Mouse (Mus musculus) forebrain, postnatal 0 days (tissue): Measurements from ENCODE around the gene Abcc2. TPM values are rescaled to one million over a fixed set of nuclear protein-coding genes. Genes with fewer than 3 reads are reported as not detected.

ENCODE experiments used
- ATAC-seq: fragments of 200-750 bp; cut with Nextera tagmentation; 2 replicates; pipeline ENCODE4 v1.8.0; 2017; ENCODE audit warnings: mild to moderate bottlenecking, moderate library complexity
- DNase-seq: peaks from one replicate; pipeline ENCODE4 v3.0.0-alpha.2; 2015
- H3K27ac ChIP-seq: fragments of 300-500 bp; sonication (generic); 2 replicates; pipeline ENCODE4 v1.5.1; 2014; ENCODE audit warnings: low read depth, mild to moderate bottlenecking, antibody characterized with exemption, low read length, moderate library complexity, mixed read lengths
- H3K27me3 ChIP-seq: fragments of 300-500 bp; sonication (generic); 2 replicates; pipeline ENCODE4 v1.6.1; 2014; ENCODE audit warnings: mild to moderate bottlenecking, low read length, mixed read lengths; ENCODE audit not compliant: insufficient read depth
- H3K36me3 ChIP-seq: fragments of 300-500 bp; sonication (generic); 2 replicates; pipeline ENCODE4 v1.6.1; 2014; ENCODE audit warnings: mild to moderate bottlenecking, moderate library complexity; ENCODE audit not compliant: insufficient read depth
- H3K4me1 ChIP-seq: fragments of 300-500 bp; sonication (generic); 2 replicates; pipeline ENCODE4 v1.6.1; 2014; ENCODE audit warnings: antibody characterized with exemption; ENCODE audit not compliant: insufficient read depth
- H3K4me2 ChIP-seq: fragments of 300-500 bp; sonication (generic); 2 replicates; pipeline ENCODE4 v1.6.1; 2014; ENCODE audit warnings: low read depth, mild to moderate bottlenecking, moderate library complexity
- H3K4me3 ChIP-seq: fragments of 300-500 bp; sonication (generic); 2 replicates; pipeline ENCODE4 v1.5.1; 2014; ENCODE audit warnings: low read depth, low read length, mixed read lengths
- H3K9ac ChIP-seq: fragments of 300-500 bp; sonication (generic); 2 replicates; pipeline ENCODE4 v1.6.1; 2014; ENCODE audit warnings: mild to moderate bottlenecking
- H3K9me3 ChIP-seq: fragments of 300-500 bp; sonication (generic); 2 replicates; pipeline ENCODE4 v1.6.1; 2016; ENCODE audit warnings: low read length
- CTCF ChIP-seq: sonication (generic); IDR thresholded peaks from 2 replicates; pipeline ENCODE4 v1.5.1; 2016; ENCODE audit warnings: antibody characterized with exemption, control low read depth, low read depth
- WGBS: fragments of 180-500 bp; shearing (Covaris S2); extraction: QIAGEN DNeasy Blood & Tissue Kit; methylation state at CpG from one replicate; pipeline ENCODE4 v1.1.7; 2014; 5-methylcytosine and 5-hydroxymethylcytosine counted together
- polyA plus RNA-seq: library from polyadenylated mRNA; unstranded; fragments of >200 nt; fragmentation: Nextera tagmentation; extraction: Ambion mirVana; gene quantifications from 2 replicates; pipeline ENCODE4 v1.2.1, GENCODE M21; 2015
- total RNA-seq: library from RNA; depleted of rRNA; stranded (reverse); fragments of >200 nt; gene quantifications from 2 replicates; pipeline ENCODE4 v1.2.3, GENCODE M21; 2014

Gene Abcc2
- total and polyA plus RNA-seq, 2 experiments from 2014 or later, result 0.02 TPM; not detected in 1

- DNase-seq (no peak), ATAC-seq (no peak)
- H3K36me3 ChIP-seq, result no peaks in the 10 kb centered on the region
- no peaks in the 10 kb centered on the region for H3K4me1 ChIP-seq
- no peak overlapping the region for H3K27ac ChIP-seq
- 72% methylated on average over 2 of the region's 2 CpGs for WGBS
- no peaks in the 10 kb centered on the region for H3K27me3 ChIP-seq
- no peak overlapping the region for H3K4me2 ChIP-seq
- H3K4me3 ChIP-seq, result no peak overlapping the region
- H3K9me3 ChIP-seq, result no peaks in the 10 kb centered on the region
- no peak for TF ChIP-seq CTCF
- H3K9ac ChIP-seq, result no peak overlapping the region
Observed at GRCm38 (mm10) chr19:43777308-43777707, 4.7 kb upstream of the Abcc2 start.

GRCm38 (mm10) chr19:43780391-43780790, 1.6 kb upstream of the Abcc2 start:
- 91% methylated on average over 5 of the region's 5 CpGs for WGBS
- no peak for ATAC-seq
- H3K4me1 ChIP-seq, result no peaks in the 10 kb centered on the region
- no peak overlapping the region for H3K4me3 ChIP-seq
- H3K36me3 ChIP-seq, result no peaks in the 10 kb centered on the region
- H3K27me3 ChIP-seq, result no peaks in the 10 kb centered on the region
- H3K27ac ChIP-seq, result no peak overlapping the region
- no peak for TF ChIP-seq CTCF
- H3K9me3 ChIP-seq, result no peaks in the 10 kb centered on the region
- no peak overlapping the region for H3K9ac ChIP-seq
- no peak for DNase-seq
- no peak overlapping the region for H3K4me2 ChIP-seq

GRCm38 (mm10) chr19:43784761-43785160, 2.8 kb downstream of the Abcc2 start:
- Histone ChIP-seq H3K27me3 (no peaks in the 10 kb centered on the region), H3K9ac (no peak overlapping the region), H3K36me3 (no peaks in the 10 kb centered on the region), H3K27ac (no peak overlapping the region), H3K9me3 (no peaks in the 10 kb centered on the region), H3K4me3 (no peak overlapping the region), H3K4me2 (no peak overlapping the region), H3K4me1 (no peaks in the 10 kb centered on the region)
- ATAC-seq (no peak), DNase-seq (no peak)
- WGBS, result 87% methylated on average over 8 of the region's 8 CpGs
- no peak for TF ChIP-seq CTCF

- H3K4me3 ChIP-seq, result no peak overlapping the region
- TF ChIP-seq CTCF, result no peak
- DNase-seq (no peak), ATAC-seq (no peak)
- H3K9me3 ChIP-seq, result no peaks in the 10 kb centered on the region
- no peak overlapping the region for H3K9ac ChIP-seq
- no peak overlapping the region for H3K4me2 ChIP-seq
- H3K4me1 ChIP-seq, result no peaks in the 10 kb centered on the region
- no peaks in the 10 kb centered on the region for H3K27me3 ChIP-seq
- WGBS, result 82% methylated on average over 13 of the region's 13 CpGs
- no peaks in the 10 kb centered on the region for H3K36me3 ChIP-seq
- H3K27ac ChIP-seq, result no peak overlapping the region
Observed at GRCm38 (mm10) chr19:43786249-43787026, 4.4 kb downstream of the Abcc2 start.

GRCm38 (mm10) chr19:43789817-43790216, 7.8 kb downstream of the Abcc2 start:
- H3K36me3 ChIP-seq, result no peaks in the 10 kb centered on the region
- no peak for TF ChIP-seq CTCF
- WGBS, result 94% methylated on average over 7 of the region's 7 CpGs
- no peak overlapping the region for H3K4me3 ChIP-seq
- H3K4me1 ChIP-seq, result no peaks in the 10 kb centered on the region
- no peaks in the 10 kb centered on the region for H3K27me3 ChIP-seq
- ATAC-seq, result no peak
- H3K4me2 ChIP-seq, result no peak overlapping the region
- no peak overlapping the region for H3K27ac ChIP-seq
- DNase-seq, result no peak
- no peaks in the 10 kb centered on the region for H3K9me3 ChIP-seq
- no peak overlapping the region for H3K9ac ChIP-seq

GRCm38 (mm10) chr19:43792537-43792936, 10.5 kb downstream of the Abcc2 start:
- no peak for DNase-seq
- H3K9ac ChIP-seq, result no peak overlapping the region
- TF ChIP-seq CTCF, result no peak

GRCm38 (mm10) chr19:43793951-43794350, 12.0 kb downstream of the Abcc2 start:
- no peak for ATAC-seq
- WGBS, result 93% methylated on average over 1 of the region's 1 CpGs
- no peak for TF ChIP-seq CTCF
- Histone ChIP-seq H3K4me2 (no peak overlapping the region), H3K36me3 (no peaks in the 10 kb centered on the region), H3K4me3 (no peak overlapping the region), H3K9ac (no peak overlapping the region), H3K27ac (no peak overlapping the region), H3K9me3 (no peaks in the 10 kb centered on the region), H3K4me1 (no peaks in the 10 kb centered on the region), H3K27me3 (no peaks in the 10 kb centered on the region)
- DNase-seq, result no peak

More at GRCm38 (mm10) chr19:43792537-43792936, 10.5 kb downstream of the Abcc2 start:
- no peaks in the 10 kb centered on the region for H3K9me3 ChIP-seq
- no peaks in the 10 kb centered on the region for H3K36me3 ChIP-seq
- no peaks in the 10 kb centered on the region for H3K27me3 ChIP-seq
- no peak overlapping the region for H3K27ac ChIP-seq
- ATAC-seq, result no peak
- WGBS, result 89% methylated on average over 4 of the region's 4 CpGs
- H3K4me2 ChIP-seq, result no peak overlapping the region
- H3K4me3 ChIP-seq, result no peak overlapping the region
- H3K4me1 ChIP-seq, result no peaks in the 10 kb centered on the region
